Mouse (Mus musculus) c-Kit-positive CD71-positive TER-119-positive erythroid progenitor cells, embryonic 14.5 days (primary cell): Measurements from ENCODE around the gene Pdcd11.
"Not testable (repeated sequence)": the region's sequence is repeated elsewhere in the genome, so short reads cannot be mapped to it uniquely, and the experiment has no call there.

Experiments used
- DNase-seq: peaks from one replicate; pipeline ENCODE4 v3.0.0-alpha.2; 2013; ENCODE audit warnings: low spot score

The Pdcd11 gene

DNA sequence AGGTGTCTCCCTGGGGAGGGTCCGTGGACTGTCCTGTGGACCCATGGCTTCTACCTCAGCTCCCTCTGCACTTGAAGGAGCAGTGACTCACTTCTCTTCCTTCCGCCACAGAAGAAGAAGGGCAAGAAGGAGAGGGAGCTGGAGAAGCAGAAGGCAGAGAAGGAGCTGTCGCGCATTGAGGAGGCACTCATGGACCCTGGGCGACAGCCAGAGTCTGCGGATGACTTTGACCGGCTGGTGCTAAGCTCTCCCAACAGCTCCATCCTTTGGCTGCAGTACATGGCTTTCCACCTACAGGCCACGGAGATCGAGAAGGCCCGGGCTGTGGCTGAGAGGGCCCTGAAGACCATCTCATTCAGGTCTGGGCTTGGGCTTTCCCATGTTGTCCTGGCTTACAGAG lies 37.6 kb downstream of the Pdcd11 start:
- no peak for DNase-seq

DNA sequence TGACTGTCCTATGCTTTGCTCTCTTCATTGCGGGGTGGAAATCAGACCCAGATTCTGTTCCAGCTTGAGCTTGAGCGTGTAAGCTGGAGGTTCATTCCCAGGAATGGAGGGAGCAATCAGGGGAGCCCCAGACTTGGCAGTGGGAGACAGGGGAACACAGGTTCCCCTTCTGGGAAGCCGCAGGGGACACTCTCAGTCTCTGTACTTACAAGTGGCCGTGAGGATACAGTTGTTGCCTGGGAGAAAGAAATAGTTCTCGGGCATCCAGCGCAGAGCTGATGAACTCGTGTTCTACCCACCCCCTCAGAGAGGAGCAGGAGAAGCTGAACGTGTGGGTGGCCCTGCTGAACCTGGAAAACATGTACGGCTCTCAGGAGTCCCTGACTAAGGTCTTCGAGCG lies 38.3 kb downstream of the Pdcd11 start:
- DNase-seq, result no peak

DNA sequence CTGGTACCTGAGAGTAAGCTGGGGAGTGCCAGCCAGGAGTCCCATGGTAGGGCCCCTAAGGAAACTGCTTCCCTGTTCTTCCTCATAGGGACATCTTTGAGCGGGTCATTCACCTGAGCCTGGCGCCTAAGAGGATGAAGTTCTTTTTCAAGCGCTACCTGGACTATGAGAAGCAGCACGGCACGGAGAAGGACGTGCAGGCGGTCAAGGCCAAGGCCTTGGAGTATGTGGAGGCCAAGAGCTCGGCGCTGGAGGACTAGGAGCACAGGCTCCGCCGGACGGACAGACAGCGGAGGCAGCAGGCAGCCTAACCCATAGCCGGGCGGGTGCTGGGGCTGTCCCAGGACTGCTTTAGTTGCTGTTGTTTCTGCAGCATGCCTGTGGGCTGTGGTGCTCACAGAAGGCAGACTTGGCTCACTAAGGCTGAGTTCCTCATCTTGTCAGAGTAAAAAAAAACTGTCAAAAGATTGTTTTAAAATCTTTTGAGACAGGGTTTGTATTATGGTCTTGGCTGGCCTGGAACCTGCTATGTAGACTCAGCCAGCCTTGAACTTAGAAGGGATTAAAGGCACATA lies 40.1 kb downstream of the Pdcd11 start:
- no peak for DNase-seq

DNA sequence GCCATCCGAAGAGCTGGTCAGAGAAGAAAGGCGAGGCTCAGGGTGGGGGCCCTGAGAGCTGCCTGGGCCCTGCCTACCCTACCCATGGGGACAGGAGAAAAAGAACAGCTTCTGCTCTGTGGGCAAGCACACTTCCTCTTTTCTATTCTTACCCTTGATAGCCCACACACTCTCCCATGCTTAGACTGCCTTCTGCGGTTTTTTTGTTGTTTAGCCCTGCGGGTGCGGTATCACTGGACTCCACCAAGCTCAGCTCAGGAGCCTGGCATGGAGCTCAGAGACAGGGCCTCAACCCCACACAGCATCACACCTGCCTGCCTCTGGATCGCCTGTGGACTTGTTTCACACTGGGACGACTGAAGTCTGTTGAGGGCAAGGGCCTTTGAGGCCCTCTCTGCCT lies 42.6 kb downstream of the Pdcd11 start:
- DNase-seq, result no peak

DNA sequence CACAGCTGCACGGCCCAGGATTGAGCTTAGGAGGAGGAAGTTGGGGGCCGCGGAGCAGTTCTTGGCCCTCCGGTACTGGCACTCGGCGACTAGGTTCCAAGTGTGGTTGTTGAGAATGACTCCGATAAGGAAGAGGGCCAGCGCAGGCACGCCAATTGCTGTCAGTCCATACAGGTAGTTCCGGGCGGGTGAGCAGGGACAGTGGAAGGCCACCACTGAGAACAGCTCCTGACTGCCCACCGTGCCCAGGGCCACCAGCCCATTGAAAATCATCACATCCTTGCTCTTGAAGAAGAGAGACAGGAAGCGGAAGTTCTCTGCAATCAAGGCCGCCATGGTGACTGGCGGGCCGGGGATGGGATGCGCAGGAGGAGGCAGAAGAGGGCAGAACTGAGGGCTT lies 45.0 kb downstream of the Pdcd11 start:
- no peak for DNase-seq

DNA sequence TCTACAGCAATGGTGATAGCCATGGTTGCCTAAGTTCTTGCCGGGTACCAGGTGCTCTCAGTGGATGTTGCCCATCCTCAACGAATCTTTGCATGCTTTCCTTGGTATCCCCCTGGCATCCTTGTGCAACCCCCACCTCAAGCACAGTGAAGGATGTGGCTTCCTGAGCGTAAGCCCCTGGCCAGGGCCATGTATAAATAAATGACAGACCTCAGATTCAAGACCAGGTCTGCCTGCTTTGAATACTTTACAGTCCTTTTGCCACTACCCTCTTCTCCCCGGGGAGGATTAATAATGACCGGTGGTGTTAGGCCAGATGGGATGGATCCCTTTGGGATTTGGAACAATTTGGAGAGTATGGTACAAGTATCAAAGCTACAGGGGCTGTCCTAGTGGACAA lies 45.6 kb downstream of the Pdcd11 start:
- DNase-seq, result no peak

DNA sequence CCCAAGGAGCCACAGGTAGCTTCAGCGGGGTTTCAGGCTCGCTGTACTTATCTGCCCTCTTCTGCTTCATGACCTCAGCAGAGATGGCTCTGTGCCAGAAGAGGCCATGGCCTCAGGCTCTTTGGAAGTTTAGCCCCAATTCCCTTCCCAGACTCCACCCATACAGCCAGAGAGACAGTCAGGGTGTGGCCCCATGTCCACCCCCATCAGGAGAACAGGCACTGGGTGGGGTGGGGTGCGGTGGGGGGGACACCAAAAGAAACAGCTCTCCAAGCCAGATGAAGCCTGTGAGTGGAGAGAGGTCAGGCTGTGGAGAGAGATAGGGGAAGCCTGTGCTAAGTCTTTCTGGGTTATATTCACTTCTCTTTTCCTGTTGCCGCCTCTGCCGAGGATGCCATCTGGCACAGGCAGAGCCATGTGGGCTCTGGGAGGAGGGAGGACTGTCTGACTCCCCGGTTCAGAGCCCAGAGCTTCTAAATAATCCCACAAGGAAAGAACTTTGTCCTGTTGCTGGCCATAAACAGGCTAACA lies 46.5 kb downstream of the Pdcd11 start:
- DNase-seq, result peak; percentile 38

DNA sequence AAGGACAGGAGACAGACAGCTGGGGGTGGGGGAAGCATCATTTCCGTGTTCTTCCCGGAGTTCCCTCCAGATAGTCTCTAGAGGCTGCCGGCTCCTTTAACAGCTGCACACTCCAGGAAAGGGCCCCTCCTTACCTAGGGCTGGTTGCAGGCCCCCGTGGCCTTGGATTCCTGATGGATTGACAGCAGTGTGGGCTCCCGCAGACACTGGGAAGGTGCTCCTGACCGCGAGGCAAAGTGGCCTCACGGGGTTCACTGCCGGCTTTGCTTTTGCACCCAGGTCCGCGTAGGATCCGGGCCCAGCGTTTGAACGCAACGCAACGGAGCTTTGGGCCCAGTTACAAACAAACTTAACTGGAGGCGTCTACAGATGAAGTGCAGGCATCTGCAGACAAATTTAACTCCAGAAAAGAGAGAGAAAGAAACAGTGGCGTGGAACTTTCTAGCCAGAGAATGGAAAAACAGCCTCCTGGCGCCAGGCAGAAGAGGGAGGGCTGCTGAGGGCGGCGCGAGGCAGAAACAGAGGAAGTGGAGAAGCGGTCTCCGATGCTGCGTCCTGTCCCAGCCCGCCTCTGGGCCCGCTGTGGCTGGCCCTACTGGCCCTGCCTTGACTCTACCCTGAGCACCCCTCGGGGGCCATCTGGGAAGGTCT lies 47.3 kb downstream of the Pdcd11 start, which contains the start of gene Calhm2:
Gene Calhm2 (minus strand): TSS at position 524 of the 651 bp plus-strand sequence.
- DNase-seq, result no peak

DNA sequence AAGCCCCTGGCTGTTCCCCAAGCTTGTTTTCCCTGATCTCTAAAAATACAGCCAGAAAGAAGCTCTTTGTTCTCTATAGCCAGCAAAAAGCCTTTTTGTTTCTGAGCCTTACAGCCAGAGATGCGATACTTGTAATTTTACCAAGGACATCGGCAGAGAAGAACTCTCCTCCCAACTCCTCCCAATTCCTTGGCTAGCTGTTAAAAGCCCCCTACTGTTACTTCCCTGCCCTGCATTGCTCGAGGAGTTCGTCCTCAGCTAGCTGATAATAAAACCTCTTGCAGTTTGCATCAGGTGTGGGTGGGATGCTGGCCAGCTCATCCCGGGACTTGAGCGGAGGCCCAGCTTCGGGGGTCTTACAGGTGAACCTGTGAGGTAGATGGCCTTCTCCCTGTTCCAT lies 49.0 kb downstream of the Pdcd11 start:
- not testable (repeated sequence) for DNase-seq

DNA sequence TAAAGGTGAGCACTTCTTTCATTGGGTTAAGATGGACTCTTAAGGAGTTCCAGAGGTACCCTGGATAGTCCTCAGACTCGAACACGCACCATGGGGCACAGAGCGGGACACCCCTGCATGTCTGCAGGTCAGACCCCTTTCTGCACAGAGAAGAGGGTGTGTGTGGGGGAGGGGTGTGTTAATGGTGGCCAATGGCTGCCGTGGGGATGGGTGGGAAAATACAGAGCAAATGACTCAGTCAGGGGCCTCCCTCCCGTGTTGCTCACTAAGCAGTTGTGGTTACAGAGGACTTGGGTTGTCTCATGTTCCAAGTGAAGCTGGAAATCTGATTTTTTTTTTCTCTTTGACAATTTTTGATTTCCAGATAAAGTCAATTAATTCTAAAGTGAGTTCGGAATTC lies 51.9 kb downstream of the Pdcd11 start:
- DNase-seq, result no peak

DNA sequence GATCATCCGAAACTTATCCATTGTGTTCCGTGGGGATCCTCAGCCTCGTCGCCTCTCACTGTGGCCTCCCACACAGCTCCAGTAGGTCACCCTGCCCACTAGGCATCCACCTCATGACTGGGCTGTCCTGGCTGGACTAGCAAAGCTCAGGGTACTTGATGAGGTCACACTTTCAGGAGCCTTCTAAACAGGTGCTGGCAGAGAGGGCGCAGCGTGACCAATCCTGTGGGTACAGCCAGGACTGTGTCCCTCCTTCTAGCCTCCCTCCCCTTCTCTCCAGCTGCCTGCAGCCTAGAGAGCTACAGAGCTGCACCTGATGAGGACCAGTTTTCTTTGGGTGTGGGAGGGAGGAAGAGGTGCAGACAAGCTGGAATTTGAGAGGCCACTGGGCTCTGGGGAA lies 53.6 kb downstream of the Pdcd11 start, which contains the start of gene Calhm1:
Gene Calhm1 (minus strand): TSS at position 101 of the 400 bp plus-strand sequence.
- DNase-seq, result no peak

DNA sequence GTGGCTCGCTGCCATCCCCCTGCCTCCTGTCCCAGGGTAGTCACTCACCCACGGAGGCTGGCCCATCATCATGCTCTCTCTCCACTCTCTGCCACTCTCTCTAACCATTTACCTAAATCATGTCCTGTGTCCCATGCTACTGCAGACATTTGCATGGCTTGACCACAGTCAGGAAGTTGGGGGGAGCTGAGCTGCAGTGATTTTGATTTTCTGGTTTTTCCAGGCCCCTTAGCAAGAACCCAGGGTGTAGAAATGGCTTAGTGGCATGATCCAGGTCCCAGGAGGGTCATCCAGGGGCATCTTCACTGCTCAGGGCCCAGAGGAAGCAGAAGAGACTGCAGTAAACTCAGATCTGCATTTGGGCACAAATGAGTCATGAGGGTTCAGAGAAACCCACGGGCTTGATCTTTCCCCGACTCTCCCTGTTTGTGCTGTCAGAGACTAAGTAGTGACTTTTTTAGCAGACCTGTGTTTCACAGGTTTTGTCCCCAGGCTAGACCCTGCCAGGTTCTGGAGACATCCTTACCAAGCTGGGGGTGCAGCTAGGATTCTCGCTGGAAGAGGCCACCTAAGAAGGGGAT lies 57.8 kb downstream of the Pdcd11 start:
- no peak for DNase-seq

DNA sequence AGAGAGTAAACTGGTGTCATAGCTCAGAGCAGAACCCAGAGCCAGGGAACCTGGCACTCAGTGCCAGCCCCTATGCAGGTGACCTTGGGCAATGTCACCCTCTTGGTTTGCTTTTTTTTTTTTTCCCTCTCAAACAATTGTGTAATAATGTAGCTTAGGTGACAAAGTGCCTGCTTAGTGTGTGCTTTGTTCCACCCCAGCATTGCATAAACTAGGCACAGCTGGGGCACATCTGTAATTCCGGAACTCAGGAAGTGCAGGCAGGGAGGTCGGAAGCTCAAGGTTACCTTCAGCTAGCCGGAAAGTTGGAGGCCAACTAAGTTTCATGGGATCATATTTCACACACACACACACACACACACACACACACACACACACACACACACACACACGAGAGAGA lies 59.3 kb downstream of the Pdcd11 start:
- no peak for DNase-seq

DNA sequence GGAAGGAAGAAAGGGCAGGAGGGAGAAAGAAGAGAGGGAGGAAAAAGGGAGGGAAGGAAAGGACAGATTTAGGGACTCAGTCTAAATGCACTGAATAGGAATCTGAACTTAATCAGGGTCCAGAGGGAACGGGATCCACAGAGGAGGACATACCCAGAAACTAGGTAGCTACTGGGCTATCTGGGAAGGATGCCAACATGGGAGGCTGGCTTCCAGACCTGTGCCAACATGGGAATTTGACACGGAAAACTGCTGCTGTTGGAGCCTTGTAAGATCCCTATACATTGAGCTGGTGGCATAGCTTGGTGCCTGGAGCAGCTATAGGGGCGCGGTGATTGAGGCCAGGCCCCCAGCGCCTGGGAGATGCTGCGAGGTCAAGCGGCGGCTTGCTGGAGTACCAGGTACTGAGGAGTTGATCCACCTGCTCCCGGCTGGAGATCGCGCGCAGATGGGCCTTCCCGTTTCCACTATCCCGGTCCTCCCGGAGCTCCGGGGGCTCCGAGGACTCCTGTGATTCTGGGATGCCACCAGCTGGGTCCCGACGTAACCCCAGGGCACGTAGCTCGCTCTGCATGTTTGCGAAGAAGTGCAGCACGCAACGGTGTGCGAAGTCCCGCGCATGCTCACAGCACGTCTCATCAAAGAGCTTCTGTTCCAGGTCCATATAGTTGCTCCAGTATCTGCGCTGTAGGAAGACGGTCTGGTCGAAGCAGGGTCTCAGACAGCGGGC lies 60.9 kb downstream of the Pdcd11 start:
- no peak for DNase-seq

DNA sequence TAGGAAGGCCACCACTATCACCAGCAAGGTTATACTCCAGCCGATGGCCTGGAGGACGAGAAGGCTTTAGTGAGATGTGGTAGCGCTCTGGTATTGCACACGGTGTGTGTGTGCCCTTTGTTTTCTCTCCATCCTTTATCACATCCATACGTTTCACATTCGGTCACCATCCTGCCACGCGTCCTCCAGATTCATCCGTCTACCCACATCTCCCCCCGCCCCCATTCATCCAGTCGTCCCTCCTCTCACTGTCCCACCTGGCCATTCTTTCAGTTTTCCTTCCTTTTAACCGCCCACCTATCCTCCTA lies 61.4 kb downstream of the Pdcd11 start:
- DNase-seq, result no peak

DNA sequence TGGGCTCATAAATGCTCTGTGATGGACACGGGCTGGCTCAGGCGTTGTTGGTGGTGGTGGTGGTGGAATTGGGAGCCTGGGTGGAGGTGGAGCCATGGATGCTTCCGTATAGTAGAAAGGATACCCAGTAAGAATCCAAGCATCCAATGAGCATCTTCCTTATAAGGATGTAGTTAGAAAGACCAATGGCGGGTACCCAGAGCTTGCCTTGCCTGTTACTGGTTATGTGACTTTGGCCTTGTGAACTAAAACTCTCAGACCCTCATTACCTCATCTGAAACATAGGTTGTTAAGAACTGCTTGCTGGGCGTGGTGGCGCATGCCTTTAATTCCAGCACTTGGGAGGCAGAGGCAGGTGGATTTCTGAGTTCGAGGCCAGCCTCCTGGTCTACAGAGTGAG lies 63.2 kb downstream of the Pdcd11 start:
- no peak for DNase-seq

DNA sequence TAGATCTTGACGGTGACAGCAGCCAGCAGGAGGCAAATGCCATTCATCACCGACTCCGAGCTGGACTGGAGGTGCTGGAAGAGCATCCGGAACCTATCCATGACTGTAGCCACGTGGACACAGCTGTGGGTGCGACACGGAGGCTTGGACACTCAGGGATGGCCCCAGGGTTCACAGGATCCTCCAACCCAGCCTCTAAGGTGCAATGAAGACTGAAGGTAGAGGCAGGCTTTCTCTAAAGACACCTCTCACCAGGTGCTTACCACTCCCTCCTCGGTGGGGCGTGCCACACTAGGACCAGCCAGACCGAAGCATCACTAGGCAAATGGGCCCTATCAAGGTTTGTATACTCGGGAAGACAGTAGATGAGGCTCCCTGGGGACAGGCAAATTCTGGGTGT lies 67.1 kb downstream of the Pdcd11 start, which contains the start of gene Calhm3:
Gene Calhm3 (minus strand): TSS at position 101 of the 400 bp plus-strand sequence.
- no peak for DNase-seq

DNA sequence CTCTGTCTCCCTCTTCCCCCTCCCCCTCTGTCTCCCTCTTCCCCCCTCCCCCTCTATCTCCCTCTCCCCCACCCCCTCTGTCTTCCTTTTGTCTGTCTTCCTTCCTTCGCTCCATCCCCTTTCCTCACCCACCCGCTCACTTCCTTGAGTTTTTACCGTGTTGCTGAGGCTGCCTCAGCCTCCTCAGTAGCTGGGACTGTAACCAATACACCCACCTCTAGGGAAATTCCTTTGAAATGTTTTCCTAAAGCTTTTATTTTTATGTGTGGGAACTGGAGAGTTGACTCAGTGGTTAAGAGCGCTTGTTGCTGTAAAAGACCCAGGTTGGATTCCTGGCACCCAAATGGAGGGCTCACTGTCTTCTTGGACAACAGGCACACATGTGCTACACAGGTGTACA lies 71.1 kb downstream of the Pdcd11 start:
- no peak for DNase-seq

DNA sequence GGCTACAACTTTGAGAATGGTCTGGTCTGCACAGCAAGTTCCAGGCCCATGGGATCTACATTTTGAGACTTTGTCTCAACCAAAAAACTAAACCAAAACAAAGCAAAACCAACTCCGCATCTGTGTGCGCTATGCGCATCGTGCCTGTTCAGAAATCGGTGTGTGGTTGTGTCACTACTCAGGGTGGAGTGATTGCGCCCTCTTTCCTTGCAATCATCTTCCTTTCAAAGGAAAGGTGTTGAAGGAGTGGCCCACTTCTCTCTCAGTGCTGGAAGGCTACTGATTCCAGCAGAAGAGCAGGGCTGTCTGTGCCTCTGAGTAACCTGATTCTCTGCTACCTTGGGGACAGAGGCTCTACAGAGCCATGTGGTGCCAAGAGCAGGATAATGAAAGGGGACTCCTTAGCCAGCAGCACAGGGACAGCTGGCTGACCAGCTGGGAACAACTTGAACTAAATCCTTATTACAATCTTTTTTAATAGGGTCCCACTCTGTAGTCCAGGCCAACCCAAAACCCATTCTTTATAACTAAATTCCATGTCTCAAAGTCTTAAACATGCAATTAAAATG lies 72.7 kb downstream of the Pdcd11 start:
- DNase-seq, result no peak

DNA sequence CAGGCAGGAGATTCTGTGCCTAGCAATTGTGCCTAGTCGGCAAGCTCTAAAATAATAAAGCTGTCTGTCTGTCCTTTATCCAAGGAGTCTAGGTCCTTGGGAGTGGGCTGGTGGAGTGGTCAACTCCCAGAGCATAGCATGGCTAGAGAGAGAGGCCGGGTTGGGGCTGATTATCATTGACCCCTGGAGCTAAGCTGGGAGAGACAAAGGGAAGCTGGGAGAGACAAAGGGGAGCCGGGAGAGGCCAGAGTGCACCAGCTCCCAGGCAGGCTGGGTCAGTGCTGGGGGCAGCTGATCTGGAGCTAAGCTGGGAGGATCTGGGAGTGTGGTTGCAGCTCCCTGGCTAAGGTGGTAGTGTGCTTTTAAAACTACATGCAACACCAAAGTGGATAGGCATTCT lies 76.2 kb downstream of the Pdcd11 start:
- no peak for DNase-seq

DNA sequence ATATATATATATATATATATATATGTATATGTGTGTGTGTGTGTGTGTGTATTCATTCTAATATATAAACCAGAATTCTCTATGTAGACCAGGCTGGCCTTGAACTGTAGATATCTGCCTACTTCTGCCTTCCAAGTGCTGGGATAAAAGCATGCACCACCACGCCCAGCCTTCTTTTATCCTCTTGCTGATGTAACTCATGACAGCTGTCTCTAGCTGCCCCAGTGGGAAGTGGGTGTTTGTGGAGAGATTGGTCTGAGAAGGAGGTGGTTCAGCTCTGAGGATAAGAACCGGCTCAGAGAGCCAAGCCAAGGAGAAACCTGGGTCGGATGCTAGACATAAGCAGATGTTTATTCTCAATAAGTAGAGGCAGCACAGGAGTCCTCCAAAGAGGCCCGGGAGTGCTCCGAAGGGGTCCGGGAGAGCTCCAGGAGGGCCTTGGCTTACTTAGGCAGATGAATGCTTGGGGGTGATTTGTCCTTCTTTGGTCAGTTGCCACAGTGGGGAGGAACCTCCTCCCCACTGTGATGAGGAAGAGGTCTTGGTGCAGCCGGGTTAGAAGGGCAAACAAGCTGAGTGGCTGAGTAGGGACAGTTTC lies 77.1 kb downstream of the Pdcd11 start:
- DNase-seq, result no peak

DNA sequence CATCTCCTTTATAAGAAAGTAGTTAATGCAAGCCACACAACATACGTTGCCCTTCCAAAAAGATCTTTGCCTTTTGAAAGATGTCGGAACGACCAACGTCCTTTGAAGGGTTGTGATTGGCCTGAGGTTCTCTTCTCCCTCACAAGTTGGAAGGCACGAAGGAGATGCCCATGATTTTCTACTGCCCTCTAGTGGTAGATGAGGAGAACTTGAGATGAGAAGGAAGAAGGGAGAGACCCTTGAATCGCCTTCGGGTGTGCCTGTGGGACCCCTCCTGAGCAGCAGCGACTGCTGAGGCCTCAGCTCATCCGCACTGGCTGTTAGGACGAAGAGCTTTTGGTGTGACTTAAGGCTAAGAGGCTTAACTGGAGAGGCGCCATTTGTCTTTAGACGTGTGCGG lies 77.7 kb downstream of the Pdcd11 start:
- DNase-seq, result peak; percentile 49
